Mouse (Mus musculus) Muller cell, postnatal 12 days (primary cell): Measurements from ENCODE around the gene Clec4f.
"Not testable (repeated sequence)": the region's sequence is repeated elsewhere in the genome, so short reads cannot be mapped to it uniquely, and the experiment has no call there.

ENCODE experiments used
- DNase-seq: peaks from one replicate; pipeline ENCODE4 v3.0.0-alpha.2; 2015; ENCODE audit errors: inconsistent ontology term

The Clec4f gene

DNA sequence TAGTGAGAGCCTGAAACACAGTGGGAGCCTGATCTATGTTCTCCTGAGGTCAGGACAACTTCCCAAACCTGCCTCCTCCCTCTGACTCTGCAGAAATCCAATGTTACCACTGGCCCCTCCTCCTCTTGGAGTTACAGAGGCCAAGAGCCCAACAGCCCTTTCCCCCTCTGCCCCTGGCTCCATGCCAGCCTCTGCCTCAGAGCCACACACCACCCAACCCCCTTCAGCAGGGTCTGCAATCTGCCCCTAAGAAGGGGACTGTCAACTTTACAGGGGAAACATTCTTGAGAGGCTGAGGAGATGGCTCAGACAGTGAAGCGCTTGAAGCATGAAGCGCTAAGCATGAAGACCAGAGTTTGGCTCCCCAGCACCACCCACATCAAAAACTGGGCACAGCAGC lies at the start of gene Clec4f:
TSS of gene Clec4f (minus strand) at position 101 of the 400 bp plus-strand sequence.
- DNase-seq, result no peak

DNA sequence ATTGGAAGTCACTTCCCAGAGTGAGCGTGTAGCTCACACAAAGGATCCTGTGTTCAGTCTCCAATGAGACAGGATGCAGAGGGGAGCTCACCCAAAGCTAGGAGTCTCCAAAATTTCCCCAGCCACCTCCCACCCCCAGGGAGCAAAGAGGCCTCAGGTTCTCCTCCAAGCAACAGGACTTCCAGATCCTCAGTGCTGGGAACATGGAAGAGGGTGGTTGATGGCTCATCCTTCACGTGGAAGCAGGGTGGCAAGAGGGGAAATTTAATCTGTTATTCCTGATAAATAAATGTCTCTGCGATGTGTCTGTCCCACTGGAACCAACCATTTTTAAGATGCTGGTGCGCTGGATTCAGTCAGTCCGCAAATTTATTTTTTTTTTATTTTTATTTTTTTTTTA lies 48.7 kb upstream of the Clec4f start:
- DNase-seq, result no peak

DNA sequence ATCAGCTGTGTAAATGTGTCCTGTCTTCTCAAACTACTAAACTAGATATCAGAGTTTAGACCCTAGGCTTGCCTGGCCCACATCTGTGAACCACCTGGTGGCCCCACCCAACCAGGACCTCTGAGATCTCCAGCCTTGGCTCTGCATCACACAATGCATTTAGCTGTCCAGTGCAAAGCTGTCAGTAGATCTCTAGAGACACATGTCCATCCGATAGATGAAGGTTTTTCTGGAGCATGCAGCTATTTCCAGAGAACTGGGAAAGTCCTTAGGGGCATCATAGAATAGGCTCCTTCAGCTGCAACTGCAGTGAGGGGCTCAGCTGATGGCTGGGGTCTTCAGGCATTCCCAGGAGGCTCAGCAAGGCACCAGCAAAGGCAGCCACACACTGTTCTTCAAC lies 48.3 kb upstream of the Clec4f start:
- DNase-seq, result no peak

DNA sequence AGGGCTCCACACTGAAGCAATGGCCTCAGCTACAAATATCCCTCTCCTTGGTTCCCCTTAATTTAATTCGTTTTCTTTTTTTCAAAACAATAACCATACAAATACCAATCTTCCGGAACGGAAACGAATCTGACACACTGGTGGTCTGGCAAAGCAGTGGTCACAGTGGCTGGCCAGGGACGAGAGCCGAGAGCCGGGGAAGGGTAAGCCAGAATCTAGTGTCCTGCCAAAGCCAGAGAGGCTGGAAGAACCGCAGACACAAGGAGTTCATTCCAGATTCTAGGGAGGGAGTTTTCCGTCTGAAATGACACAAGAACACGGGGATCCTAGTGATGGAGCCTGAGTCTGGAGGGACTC lies 47.7 kb upstream of the Clec4f start:
- no peak for DNase-seq

DNA sequence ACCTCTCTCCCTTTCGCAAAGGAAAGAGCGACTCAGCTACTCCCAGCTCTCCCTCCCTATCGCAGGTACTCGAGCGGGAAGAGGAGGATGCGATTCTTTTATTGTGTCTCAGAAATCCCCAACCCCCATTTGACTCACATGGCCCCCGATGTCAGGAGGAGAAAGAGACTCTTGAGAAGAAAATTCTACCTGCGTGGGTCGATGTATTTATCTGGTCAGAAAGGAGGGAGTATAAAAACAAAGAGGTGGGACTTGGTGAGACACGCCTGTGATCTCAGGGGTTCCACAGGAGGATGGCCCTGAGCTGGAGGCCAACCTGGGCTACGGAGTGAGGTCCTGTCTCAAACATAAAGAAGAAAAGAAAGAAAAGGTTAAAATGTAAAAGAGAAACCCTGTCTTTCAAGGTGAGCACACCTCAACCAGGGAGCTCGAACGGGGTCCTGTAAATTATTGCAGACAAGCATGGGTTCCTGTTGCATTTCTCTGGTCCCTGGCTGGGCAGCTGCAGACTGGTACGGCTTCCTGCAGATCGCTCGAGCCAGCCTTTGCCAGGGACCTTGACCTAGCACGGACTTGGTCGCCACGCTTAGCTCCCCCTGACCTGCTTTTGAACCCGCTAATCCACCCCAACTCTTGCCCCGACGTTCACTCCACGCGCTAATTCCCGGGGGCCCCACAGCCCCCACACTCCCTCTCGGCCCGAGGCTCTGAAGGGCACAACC lies 47.2 kb upstream of the Clec4f start:
- DNase-seq, result no peak

DNA sequence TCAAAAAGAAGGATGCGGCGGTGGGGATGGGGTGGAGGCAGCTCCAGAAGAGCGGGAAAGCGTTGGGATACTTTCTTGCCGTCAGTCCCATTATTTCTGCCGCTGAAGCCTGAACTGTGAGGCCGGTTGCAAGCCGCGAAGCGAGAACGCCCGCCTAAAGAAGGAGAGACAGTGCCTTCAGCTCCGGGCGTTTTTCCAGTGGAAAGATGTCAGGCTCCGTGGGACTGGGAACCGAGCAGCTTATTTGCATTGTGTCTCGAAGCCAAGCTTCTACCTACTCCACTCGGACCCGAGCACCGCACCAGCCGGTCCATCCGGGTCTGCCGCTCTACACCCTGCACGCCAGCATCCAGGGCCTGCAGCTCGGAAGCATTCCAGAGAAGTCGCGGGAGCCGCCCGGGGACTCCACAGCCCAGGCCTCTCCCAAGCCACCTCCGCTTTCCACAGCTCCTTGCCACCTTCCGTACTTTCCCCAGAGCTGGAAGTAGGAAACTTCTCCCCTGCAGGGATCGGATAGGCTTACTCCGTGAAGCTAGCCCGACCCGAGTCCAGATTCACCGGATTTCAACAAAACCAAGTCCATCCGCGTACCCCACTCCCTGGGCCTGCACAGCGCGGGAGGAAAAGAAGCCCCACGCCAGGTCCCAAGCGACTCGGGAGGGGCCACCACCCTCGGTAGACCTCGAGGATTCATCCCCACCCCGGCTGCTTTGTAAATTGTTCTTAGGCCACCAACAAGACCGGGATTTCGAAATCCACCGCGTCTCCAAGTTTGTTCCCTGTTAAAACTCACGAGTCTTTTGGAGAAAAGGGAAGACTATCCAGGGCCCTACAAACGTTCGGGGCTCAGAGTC lies 46.4 kb upstream of the Clec4f start:
- DNase-seq, result peak; percentile 42

DNA sequence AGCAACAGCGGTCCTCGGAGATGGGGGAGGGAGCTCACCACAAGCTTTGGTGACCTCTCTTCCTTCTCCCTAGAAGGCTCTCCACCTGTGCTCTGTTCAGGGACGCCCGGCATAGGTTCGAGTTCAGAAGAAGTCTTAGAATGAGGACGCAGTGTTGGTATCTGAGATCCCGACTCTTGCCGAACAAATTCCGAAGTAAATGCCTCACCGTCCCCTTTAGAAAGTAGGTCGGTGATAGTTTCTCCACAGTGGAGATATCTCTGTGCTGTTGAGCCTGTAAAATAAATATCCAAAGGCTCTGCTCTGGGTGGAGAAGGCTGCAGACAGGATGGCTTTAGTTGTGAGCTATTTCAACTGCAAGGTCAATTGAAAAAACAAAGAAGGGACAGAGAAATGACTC lies 45.0 kb upstream of the Clec4f start:
- no peak for DNase-seq

DNA sequence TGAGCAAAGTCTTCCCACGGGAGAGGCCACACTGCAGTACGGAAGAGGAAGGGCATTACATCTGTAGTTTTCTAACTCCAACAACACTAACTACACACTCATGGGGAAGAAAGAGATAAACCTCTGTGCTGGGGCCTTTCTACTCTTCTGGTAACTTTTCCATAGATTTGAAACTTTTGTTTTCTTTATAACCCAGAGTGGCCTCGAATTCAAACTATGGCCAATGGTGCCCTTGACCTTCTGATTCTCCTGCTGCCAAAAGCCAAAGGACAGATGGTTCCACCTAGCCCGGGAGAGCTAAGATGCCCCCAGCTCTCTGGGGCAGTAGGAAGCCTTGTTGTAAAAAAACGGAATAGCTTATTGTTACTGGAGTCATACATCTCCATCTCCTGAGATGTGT lies 44.0 kb upstream of the Clec4f start:
- no peak for DNase-seq

DNA sequence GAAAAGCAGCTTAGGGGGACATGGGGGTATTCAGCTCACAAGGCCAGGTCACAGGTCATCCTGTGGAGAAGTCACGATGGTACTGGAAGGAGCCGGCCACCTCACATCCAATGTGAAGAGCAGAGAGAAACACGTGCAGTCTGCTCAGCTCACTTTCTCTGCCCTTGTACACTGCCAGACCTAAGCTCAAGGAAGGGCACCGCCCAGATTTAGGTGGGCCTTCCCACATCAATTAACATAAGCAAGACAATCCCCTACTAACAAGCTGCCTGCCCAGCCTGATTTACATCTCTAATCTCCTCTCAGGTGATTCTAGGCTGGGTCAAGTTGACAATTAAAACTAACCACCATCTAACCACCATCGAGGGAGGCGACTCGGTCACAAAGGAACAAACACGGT lies 41.9 kb upstream of the Clec4f start:
- DNase-seq, result no peak

DNA sequence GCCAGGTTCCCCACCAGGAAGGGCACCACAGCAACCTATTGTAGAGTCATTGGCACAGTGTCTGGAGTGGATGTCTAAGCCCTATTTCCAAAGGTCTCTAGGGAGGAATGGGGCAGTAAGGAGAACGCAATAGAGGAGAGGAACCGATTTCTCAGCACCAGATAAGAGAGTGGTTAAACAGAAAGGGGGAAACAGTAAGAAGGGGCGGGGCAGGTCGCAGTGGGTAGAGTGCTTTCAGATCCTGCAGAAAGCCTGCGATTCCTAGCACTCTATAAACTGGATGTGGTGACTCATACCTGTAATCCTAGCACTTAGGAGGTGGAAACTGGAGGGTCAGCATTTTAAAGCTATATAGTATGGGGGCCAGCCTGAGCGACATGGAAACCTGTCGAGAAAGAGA lies 40.7 kb upstream of the Clec4f start:
- no peak for DNase-seq

DNA sequence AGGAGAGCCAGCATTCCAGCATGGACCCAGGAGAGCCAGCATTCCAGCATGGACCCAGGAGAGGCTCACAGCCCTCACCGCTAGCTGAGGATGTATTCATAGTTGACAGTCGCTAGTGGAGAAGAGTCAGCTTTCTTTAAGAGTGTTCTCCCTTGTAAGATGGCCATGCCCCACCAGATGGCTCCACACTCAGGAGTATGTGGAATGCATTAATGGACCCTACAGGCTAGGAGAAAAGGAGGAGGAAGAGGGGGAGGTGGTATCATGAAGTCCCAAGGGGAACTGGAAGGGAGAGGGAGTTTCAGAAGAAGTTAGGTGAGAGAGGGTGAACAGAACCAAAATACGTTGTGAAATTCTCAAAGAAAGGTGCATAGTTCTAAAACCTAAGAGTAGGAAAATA lies 39.7 kb upstream of the Clec4f start:
- no peak for DNase-seq

DNA sequence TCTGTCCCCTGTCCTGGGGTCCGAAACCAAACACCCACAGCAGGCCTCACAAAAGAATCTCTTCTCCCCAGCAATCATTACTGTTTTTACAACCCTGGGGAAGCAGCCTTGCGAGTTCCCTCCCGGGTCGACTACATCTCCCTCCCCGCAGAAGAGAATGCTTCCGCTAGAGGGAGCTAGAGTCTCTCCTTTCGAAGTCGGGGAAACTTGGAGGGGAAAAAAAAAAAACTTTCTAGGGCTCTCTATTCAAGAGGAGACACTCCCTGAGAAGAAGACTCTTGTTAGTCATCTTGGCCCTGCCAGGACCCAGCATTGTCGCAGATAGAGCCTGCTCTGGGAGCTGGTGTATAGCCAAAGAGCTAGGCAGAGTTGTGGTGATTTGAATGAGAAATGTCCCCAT lies 37.8 kb upstream of the Clec4f start:
- peak; percentile 66 for DNase-seq

DNA sequence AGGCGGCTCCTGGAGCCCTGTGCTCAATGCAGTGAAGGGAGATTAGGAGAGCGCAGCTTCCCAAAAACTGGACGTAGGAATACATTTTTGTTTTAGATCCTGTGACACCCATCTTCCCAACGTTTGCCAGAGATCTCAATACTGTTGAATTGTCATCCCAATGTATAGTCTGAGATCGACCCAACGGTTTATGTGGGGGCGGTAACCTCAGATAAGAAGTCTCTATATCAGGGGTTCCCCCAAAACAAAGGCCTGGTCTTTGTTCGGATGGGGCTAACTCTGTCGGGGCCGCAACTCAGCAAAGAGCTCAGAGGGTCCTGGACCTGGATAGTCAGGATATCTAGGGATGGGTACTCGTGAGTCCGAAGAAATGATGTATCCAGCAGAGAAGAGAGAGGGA lies 37.0 kb upstream of the Clec4f start:
- no peak for DNase-seq

DNA sequence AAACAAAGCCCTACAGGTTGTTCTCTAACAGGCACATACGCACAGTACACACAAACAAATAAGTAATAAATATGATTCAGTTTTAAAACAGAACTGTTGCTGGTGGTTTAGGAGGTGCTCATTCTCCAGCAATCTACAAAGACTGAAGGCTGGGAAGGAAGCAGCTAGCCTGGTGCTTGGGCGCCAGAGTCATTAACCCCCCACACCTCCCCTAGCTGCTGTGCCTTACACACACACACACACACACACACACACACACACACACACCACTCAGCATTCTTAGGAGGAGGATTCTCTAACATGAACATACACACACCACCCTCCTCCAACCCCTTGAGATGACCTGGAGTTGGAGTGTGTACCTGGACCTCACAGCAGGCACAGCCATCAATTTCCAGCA lies 34.9 kb upstream of the Clec4f start:
- no peak for DNase-seq

DNA sequence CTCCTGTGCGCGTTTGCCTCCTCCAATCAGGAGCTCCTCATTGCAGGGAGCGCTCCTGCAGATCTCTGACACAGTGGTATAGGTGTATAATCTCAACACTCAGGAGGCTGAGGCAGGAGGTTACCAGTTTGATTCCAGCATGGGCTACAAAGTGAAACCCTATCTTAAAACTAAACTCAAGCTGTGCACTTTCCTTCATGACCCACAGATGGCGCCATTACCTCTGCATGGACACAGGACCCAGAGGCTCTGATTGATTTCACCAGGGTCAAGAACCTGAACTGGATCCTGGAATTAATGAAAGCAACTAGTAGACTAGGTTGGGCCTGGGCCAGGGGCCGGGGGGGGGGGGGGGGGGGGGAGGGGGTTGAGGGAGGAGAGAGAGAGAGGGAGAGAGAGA lies 34.3 kb upstream of the Clec4f start:
- no peak for DNase-seq

DNA sequence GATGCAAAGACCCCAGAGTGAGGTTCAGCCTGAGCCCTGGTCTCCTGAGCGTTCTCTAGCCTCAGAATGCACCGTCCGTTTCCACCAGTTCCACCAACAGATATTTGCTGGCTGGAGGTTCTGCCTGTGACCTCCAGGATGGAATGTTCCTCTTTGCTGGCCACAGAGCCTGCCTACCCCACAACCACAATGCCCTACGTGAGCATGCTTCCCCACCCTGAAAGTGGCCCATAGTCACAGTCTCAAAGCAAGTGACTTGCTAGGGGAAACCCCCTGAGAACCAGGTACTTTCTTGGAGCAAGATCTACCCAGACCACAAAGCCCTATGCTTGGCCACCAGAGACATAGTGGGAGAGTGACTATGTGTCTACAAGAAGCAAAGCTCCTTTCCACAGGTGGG lies 33.4 kb upstream of the Clec4f start:
- no peak for DNase-seq

DNA sequence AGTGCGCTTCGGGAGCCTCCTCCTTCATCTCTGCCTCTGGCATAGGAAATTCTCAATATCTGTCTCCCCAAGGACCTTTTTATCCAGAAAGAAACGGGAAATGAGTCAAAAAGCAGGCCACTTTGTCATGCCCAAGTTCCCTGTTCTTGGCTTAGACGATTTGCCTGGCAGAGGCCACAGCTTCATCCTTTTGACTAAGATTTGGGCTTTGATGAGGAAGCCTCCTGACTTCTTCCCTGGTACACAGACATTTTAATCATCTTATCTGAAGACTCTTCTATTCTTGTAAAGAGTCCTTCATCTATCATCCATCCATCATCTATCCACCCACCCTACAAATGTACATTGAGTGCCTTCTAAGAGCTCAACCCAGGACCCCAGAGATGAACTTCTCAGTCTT lies 21.8 kb upstream of the Clec4f start, which contains the start of gene Cd207:
TSS of gene Cd207 (minus strand) at position 101 of the 400 bp plus-strand sequence.
- no peak for DNase-seq

DNA sequence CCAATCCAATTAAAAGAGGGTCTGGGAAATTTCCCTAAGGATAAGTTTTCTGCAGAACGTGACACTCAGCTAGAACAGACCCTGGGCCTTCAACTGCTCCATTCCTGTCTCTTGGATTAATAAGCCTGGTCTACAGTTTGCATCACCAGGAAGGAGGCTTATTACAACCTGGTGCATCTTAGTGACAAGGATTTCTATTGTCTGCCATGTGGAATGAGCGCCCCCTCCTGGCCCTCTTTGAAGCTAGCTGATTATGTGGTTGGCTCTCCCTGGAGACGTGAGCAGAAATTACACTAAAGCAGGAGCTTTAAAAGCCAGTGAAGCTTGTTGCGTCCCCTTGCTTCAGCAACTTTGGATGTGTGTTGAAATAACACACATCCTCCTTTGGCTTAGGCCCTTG lies 17.4 kb upstream of the Clec4f start:
- DNase-seq, result peak; percentile 75

DNA sequence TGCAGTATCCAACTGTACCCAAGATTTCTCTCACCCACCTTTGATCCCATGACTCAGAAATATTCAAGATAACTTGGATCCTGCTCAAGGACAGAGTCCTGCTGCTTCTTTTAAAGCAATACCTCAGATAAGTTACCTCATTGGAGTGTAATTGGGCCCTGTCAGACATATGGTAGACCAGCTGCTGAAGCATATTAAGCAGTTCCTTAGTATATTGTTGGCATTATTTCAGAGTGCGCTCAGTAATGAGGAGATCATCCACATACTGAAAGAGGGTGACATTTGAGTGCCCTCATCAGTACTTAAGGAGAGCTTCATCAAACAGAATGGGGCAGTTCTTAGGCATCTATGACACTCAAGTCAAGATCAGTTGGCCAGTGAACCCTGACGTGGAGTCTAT lies 9.0 kb upstream of the Clec4f start:
- no peak for DNase-seq

DNA sequence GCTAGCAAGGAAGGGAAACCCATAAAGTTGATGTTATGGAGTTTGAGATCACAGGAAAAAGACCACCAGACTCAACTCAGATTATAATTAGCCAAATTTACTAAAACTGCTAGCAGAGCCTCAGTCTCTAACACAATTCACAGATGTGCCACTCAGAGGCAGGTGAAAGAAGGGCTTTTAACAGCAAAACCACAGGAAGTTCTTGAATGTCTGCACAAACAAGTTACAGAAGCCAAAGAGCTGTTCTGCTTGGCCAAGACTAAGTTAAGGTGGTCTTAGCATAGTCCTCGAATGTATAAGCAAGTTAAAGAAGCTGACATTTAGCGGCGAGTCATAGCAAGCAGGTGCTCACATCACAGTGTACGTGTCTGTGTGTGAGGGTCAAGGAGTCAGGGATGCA lies 4.8 kb upstream of the Clec4f start:
- no peak for DNase-seq

DNA sequence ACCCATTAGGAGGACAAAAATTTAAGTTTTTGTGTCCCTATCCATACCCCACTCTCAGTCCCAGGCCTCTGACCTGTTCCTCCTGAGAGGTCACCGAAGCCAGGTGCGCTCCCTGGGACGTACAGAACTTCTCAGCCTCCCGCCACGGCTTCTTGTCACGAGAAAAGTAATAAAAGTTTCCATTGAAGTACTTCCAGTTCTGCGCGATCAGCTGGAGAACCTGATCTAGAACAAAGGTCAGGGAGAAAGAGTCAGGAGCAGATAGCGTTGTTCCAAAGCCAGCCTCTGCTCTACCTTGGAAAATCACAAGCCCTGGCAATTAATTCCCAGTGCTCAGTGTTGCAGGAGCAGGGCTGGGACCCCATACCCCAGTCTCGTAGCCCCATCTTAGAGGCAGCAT lies 9.3 kb downstream of the Clec4f start:
- no peak for DNase-seq

DNA sequence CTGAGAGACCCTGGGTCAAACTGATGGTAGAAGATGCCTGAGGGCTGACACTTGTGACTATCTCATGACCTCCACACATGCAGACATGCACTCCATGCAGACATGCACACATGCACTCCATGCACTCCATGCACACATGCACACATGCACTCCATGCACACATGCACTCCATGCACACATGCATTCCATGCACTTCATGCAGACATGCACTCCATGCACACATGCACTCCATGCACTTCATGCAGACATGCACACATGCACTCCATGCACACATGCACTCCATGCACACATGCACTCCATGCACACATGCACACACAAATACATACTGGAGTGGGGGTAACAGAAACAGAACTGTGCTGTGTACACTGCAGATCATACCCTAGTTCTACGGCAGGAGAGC lies 20.7 kb downstream of the Clec4f start:
- no peak for DNase-seq

DNA sequence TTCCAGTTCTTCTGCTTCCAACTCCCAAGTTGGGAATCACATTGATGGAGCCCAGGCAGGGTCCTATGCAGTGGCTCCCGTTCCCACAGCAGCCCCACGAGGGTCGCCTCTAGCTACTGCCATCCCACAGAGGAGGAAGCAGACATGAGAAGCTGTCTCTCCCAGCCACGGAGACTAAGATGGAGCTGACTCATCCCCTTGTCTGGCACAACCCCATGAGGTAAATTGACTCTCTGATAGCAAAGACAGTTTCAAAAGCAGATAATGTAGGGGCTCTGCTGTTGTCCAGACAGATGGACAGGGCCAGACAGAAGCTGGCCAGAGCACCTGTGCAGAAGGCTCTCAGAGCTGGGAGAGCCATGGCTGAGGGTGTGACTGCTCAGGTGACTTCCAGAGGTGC lies 21.4 kb downstream of the Clec4f start:
- DNase-seq, result not testable (repeated sequence)
